Mouse (Mus musculus): Measurements from ENCODE around the gene Clrn1.

The Clrn1 gene

DNA sequence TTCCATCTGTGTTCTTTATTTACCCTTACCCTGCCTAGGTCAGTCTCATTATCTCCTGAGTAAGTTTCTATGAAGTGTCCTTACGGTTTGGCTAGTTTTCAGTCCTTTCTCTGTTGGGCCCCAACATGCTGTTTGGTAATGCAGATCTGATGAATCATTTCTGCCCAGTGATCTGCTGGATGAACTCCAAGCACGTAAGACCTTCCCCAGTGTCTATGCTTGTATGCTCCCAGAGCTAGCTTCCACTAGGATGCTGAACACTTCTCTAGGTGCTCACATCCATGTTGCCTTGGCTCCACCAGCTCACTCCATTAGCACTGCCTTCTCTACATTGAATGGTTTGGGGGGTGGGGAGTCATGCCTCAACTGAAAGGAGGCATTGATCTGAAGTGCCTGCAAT lies 52.3 kb downstream of the Clrn1 start:
- DNase-seq (ENCODE audit: extremely low read depth, insufficient read length, low spot score): no peak

DNA sequence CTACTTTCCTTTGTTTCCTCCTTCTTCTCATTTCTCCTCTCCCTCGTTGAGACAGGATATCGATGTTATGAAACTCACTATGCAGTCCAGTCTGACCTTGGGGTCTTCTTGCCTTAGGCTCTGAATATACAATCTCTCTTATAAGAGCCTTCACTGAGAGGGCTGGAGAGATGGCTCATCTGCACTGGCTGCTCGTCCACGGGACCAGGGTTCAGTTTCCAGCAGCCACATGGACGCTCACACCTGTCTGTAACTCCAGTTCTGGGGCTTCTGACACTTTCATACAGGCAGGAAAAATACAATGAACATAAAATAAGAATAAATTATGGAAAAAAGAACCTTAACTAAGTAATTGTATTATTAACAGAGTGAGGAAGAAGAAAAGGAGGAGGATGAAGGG lies 53.6 kb downstream of the Clrn1 start:
- no peak for DNase-seq (ENCODE audit: extremely low read depth, insufficient read length, low spot score)

DNA sequence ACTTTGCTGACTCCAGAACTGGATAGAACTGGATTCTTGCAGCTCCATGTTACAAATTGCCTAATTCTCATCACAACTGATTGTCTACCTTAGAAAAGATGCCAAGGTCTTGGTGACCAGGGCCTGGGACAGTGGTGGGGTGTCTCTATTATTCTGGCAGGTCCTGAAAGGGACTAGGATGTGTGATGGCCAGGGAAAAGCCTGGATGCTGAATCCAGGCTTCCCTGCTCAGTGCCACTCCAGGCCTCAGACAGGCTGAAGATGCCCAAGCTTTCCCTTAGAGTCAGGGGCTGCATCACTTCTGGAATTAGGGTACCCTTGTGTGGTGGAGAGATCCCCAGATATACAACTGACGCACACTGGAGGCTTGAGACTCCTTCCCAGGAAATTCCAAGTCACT lies 55.2 kb downstream of the Clrn1 start:
- DNase-seq (ENCODE audit: extremely low read depth, insufficient read length, low spot score): no peak

DNA sequence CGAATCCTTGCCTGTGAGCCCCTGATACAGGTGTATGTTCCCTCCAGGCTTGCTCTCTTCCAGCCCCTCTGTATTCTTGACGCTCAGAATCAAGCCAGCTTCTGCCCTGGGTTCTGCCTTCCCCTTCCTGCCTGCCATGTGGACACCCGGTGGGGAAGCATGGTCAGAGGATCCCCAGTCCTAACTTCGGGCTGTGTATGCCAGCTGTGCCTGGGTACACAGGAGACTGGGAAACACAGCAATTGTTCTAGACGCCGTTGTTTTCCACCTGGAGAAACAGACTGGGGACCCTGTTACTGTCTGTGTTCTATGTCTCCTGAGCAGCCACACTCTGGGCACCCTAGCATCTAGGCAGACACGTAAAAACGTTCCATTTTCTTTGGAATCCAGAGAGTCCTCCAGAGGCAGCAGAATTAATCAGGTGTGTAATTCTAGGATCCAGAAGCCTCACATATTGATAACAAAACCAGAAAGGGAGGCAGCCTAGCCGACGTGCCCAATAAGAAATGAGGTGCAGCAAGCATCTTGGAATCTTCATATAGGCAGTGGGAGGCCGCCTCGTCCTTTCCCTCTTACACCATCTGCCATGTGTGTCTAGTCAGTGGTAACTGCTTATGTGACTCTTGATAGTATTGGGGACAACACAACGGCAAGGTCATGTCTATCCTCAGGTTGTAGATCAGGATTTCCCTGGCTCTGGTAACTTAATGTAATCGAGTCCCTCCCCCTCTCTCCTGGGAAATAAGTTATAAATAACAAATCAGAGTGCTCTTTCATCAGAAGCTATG lies 56.6 kb downstream of the Clrn1 start:
- DNase-seq (ENCODE audit: extremely low read depth, insufficient read length, low spot score): no peak

DNA sequence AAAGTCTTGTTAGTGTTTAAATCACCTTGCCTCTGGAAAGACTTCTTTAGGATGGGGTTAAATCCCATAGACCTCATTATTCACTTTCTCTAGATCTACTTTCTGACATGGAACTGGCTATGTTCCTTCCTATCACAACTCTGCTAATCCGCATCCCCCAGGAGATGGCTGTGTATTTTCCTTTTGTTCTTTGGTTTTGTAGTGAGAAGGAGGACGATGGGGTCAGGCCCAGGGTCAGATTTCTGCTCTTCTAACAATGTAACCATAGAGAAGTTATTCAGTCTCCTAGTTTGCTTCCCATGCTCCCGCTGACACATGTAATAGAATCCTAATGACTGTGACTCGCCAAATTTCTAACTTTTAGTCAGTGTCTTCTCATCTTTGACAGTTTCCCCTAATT lies 58.9 kb downstream of the Clrn1 start:
- no peak for DNase-seq (ENCODE audit: extremely low read depth, insufficient read length, low spot score)

DNA sequence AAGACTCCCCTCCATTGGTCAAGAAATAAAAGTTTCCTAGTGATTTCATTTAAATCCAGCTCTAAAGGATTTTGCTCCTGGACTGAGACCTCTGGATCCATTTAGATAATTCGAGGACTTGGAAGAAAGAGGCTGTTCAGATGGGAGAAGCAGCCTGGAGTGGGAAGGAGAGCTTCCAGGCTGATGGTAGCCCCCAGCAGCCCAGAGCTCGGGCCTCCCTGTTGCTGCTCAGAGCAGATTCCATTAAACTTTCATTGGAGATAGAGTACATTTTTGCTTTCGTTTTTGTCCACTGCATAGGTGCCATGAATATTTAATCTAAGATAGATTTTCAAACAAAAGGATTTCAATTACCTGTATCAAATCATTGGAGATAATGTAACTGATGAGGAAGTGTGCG lies 62.9 kb downstream of the Clrn1 start, which contains the start of gene Mindy4b-ps:
TSS of gene Mindy4b-ps (minus strand) at position 101 of the 400 bp plus-strand sequence.
- DNase-seq (ENCODE audit: extremely low read depth, insufficient read length, low spot score): no peak

DNA sequence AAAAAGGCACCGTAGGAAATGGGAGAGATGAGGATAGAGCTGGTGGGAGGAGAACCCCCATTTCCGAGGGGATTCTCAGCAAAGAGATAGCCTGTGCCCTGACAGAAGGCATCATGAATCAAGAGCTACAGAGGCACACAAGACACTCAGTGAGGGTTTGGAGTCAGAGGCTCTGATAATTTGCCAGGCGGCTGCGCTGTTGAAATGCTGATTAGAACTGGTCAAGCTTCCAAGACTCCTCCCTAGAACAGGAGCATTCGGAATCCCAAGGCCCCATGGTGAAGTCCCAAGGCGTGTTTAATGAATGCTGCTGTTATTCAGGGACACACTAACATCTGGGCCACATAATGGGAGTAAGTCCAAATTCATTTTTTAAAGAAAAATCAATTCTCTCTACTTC lies 67.8 kb downstream of the Clrn1 start:
- no peak for DNase-seq (ENCODE audit: extremely low read depth, insufficient read length, low spot score)

DNA sequence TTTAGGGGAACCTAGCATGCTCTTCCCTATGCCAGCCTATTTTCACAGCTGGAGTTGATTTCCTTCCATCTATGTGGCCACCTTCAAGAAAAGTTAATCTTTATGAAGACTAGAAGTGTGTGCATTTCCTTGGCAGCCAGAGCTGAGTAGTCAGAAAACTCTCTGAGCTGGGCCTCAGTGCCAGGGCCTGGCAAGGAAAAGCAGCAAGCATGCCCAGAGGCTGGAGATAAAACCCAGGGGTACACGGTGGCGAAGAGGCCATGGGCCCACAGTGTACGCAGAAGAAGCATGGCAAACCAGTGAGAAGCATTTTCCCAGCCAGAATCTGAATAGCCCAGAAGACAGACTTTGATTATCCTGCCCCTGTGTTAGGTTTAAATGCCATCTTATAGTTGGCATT lies 70.9 kb downstream of the Clrn1 start:
- no peak for DNase-seq (ENCODE audit: extremely low read depth, insufficient read length, low spot score)

DNA sequence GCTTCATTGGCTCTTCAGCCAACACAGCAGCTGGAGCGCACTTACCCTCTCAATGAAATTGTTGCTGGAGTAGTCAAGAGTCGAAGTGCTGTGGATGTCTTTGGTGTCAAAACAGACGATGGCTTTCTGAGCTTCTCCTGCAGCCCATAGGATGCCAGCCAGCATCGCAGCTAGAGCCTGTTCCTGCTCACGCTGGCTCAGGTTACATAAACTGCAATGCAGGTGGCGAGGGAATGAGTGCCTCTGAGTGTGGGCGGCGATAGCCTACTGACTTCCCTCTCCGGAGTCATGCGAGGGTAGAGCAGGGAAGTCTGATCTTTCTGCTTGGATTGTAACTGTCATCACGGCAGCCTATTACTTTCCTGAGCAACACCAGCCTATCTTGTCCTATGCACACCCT lies 74.8 kb downstream of the Clrn1 start:
- DNase-seq (ENCODE audit: extremely low read depth, insufficient read length, low spot score): no peak

DNA sequence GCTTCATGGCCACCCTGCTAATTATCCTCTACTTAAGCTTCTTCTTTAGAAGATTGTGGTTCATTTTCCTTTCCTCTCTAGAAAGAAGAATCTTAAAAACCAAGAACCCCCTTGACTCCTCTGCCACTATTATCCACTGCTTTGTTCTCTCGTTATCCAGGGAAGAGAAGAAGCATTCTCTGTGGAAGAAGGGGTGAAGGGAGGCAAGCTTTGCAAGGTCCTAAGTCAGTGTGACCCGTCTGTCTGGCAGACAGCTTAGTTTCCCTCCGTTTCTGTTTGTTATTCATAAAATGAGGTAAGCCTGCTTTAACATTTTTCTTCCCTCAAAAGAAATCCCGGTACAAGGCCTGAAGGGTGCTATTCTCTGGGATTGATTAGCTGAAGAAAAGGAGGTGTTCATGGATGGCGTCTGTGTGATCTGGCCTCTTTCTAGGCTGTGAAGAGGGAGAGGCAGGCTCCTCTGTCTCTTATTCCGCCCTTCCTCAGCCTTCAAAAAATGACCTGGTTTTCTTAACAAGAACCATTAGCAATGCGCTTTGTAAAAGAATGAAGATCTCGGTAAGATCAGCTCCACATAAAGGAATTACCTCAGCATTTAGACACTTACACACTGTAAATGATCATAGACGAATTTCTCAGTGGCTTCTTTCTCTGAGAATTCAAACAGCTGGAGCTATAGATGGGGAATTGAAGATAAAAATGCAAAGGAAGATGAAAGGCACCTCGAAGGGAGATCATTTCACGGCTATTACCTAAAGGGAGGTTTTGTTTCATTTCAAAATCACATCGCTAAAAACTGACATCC lies 75.8 kb downstream of the Clrn1 start:
- DNase-seq (ENCODE audit: extremely low read depth, insufficient read length, low spot score): no peak

DNA sequence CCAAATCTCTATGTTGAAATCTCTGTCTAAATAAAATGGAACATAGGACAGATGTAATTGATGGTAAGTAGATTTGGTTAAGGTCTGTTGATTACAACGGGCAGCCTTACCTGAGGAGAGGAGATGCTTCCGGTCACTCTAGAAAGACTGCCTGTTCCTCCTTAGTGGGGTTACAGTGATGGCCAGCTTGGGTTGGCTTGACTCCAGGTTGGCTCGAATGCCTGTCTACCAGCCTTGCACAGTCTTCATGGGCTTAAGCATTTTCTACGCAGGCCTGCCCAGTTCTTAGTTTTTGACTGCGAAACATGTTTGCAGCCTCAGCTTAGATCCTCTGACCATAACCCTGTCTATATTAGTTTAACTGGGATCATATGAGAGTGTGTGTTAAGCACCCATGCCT lies 76.5 kb downstream of the Clrn1 start:
- no peak for DNase-seq (ENCODE audit: extremely low read depth, insufficient read length, low spot score)

DNA sequence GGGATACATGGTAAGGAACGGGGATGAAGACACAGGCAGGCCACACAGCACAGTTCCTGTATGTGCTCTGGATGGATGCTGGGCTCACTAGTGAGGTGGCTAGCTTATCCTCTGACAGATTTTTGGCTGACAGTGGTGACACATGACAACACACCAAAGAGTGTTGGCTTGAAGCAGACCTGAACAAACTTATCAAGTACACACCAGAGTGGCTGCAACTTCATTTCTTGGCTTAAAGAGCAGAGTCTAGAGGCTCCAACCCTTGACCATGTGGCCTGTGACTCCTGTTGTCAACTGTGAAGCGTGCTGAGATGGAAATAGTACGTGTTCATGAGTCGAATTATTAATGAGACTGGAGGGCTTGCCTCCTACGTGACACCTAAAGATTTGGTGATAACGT lies 80.4 kb downstream of the Clrn1 start:
- DNase-seq (ENCODE audit: extremely low read depth, insufficient read length, low spot score): no peak

DNA sequence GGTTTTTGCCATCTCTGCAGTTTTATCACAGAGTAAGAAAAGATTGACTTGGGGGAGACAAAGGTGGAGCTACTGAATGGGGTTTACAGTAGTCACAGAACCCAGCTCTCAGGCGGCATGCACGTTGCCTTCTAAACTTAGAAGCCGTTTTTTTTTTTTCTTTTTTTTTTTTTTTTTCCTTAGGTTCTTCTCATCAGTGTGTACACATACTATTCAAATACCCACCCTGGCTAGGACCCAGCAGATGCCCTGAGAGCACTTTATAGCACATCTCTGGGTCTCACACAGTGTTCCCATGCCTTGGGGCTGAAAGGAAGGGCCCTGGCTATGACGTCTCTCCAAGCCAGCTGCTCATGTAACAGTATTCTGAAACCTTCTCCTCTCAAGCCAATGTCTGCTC lies 86.5 kb downstream of the Clrn1 start:
- DNase-seq (ENCODE audit: extremely low read depth, insufficient read length, low spot score): no peak

DNA sequence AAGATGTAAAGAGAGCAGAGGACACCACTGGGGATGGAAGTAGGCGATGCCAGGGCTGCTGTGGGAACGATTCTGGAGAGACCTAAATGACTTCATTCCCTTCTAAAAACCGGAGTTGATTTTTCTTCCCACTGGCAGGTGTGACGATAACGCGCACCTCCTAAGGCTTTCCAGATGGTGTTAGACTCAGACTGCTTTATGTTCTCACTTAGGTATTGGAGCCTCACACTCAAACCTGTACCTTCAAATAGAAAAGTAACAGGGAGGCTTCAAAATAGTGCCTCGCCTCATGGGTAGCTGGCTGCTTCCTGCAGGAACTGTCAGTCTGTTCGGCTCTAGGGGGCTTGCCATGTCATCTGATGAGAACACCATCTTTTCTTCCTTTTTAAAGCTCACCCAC lies 86.9 kb downstream of the Clrn1 start:
- no peak for DNase-seq (ENCODE audit: extremely low read depth, insufficient read length, low spot score)
